Mouse (Mus musculus): ENCODE measurements at regions not wholly inside any gene's neighbourhood (a gene's known extent, or its start where the extent isn't known, plus 50 kb on each side); places are given as distances from the start of the nearest gene placed in this dataset.

GRCm38 (mm10) chrX:167152611-167153010 lies 56.5 kb downstream of the Tmsb4x start:
- DNase-seq = peak; percentile 45

- DNase-seq = no peak
Measured at GRCm38 (mm10) chrX:167151341-167151740, 57.8 kb downstream of the Tmsb4x start.

GRCm38 (mm10) chrX:167149400-167149799 lies 59.7 kb downstream of the Tmsb4x start:
- no peak for DNase-seq

GRCm38 (mm10) chrX:167146513-167147360 lies 62.4 kb downstream of the Tmsb4x start:
- no peak for DNase-seq

- no peak for DNase-seq
Measured at GRCm38 (mm10) chrX:167145508-167146182, 63.5 kb downstream of the Tmsb4x start.

GRCm38 (mm10) chrX:167139110-167139509 lies 70.0 kb downstream of the Tmsb4x start:
- DNase-seq = peak; percentile 9

- no peak for DNase-seq
Measured at GRCm38 (mm10) chrX:167134250-167134649, 74.9 kb downstream of the Tmsb4x start.

- DNase-seq = no peak
Measured at GRCm38 (mm10) chrX:167132989-167133395, 76.1 kb downstream of the Tmsb4x start.

- no peak for DNase-seq
Measured at GRCm38 (mm10) chrX:167131317-167131716, 77.8 kb downstream of the Tmsb4x start.

GRCm38 (mm10) chrX:167130601-167131000 lies 78.5 kb downstream of the Tmsb4x start:
- DNase-seq = no peak

- DNase-seq = no peak
Measured at GRCm38 (mm10) chrX:167119288-167119687, 89.8 kb downstream of the Tmsb4x start.

- DNase-seq = no peak
Measured at GRCm38 (mm10) chrX:167115096-167115495, 94.0 kb downstream of the Tmsb4x start.

- no peak for DNase-seq
Measured at GRCm38 (mm10) chrX:167111059-167111871, 97.8 kb downstream of the Tmsb4x start.

GRCm38 (mm10) chrX:167108356-167108755 lies 100.8 kb downstream of the Tmsb4x start:
- no peak for DNase-seq

GRCm38 (mm10) chrX:167107469-167107868 lies 101.6 kb downstream of the Tmsb4x start:
- no peak for DNase-seq

GRCm38 (mm10) chrX:167105931-167106417 lies 103.1 kb downstream of the Tmsb4x start:
- DNase-seq = no peak

GRCm38 (mm10) chrX:167105354-167105753 lies 103.8 kb downstream of the Tmsb4x start:
- DNase-seq = no peak

GRCm38 (mm10) chrX:167104247-167104621 lies 104.9 kb downstream of the Tmsb4x start:
- DNase-seq = no peak

GRCm38 (mm10) chrX:167103501-167104246 lies 105.4 kb downstream of the Tmsb4x start:
- DNase-seq = no peak

- DNase-seq = no peak
Measured at GRCm38 (mm10) chrX:167101929-167102328, 107.2 kb downstream of the Tmsb4x start.

GRCm38 (mm10) chrX:167099411-167099810 lies 109.7 kb downstream of the Tmsb4x start:
- no peak for DNase-seq

- DNase-seq = no peak
Measured at GRCm38 (mm10) chrX:167098914-167099313, 110.2 kb downstream of the Tmsb4x start.

Data from kidney, postnatal 14 days (tissue).